Mouse (Mus musculus): Measurements from ENCODE around the gene Prune2. TPM values are rescaled to one million over a fixed set of nuclear protein-coding genes. Genes with fewer than 3 reads are reported as not detected.

The Prune2 gene
- total and polyA plus RNA-seq, 3 experiments = not detected

- TF ChIP-seq POLR2A (IDR thresholded peaks at IDR 0.05; ENCODE audit: control insufficient read depth in 1 of 2, insufficient read depth in 1 of 2, low read depth in 1 of 2, low read length in 2 of 2, poor library complexity in 1 of 2) (no peak), MXI1 (IDR thresholded peaks at IDR 0.05; ENCODE audit: low read depth, low read length) (no peak), CHD1 (IDR thresholded peaks at IDR 0.05; ENCODE audit: low read depth, low read length) (no peak), ZNF384 (IDR thresholded peaks at IDR 0.05; ENCODE audit: low read depth, low read length) (no peak), CHD2 (IDR thresholded peaks at IDR 0.05; ENCODE audit: low read length) (no peak), GATA1 (IDR thresholded peaks at IDR 0.05; ENCODE audit: low read depth, low read length) (no peak), E2F4 (IDR thresholded peaks at IDR 0.05; ENCODE audit: borderline replicate concordance, low read depth, low read length) (no peak), RCOR1 (IDR thresholded peaks at IDR 0.05; ENCODE audit: low read depth, low read length) (no peak), ZMIZ1 (IDR thresholded peaks at IDR 0.05; ENCODE audit: low read depth, low read length) (no peak), USF1 (IDR thresholded peaks at IDR 0.05; ENCODE audit: low read depth, low read length) (no peak), HCFC1 (IDR thresholded peaks at IDR 0.05; ENCODE audit: low read depth, low read length) (no peak), TBP (IDR thresholded peaks at IDR 0.05; ENCODE audit: low read depth, low read length) (no peak), USF2 (IDR thresholded peaks at IDR 0.05; ENCODE audit: borderline replicate concordance in 1 of 2, insufficient read depth in 1 of 2, low read depth in 1 of 2, low read length in 2 of 2) (no peak), POLR2AphosphoS2 (IDR thresholded peaks at IDR 0.05; ENCODE audit: low read length) (no peak), SMC3 (IDR thresholded peaks at IDR 0.05; ENCODE audit: low read depth, low read length) (no peak), TCF12 (IDR thresholded peaks at IDR 0.05; ENCODE audit: low read depth, low read length) (no peak), UBTF (IDR thresholded peaks at IDR 0.05; ENCODE audit: borderline replicate concordance, insufficient read depth, low read depth, low read length) (no peak), MAFK (IDR thresholded peaks at IDR 0.05; ENCODE audit: borderline replicate concordance, low read depth, low read length) (no peak)
- no peak for DNase-seq (ENCODE audit: low read depth, low spot score)
- Histone ChIP-seq H3K9ac (ENCODE audit: control insufficient read depth, low read depth, low read length, poor library complexity, severe bottlenecking) (no peak overlapping the region), H3K4me1 (ENCODE audit: control insufficient read depth in 1 of 2, insufficient read depth in 2 of 2, low read length in 2 of 2) (no peaks in the 10 kb centered on the region), H3K4me3 (ENCODE audit: control insufficient read depth in 1 of 2, insufficient read depth in 1 of 2, low read depth in 2 of 2, low read length in 2 of 2) (no peak overlapping the region), H3K9me3 (replicated peaks; ENCODE audit: insufficient read depth, low read length) (no peaks in the 10 kb centered on the region), H3K27ac (ENCODE audit: control insufficient read depth, low read depth, low read length) (no peak overlapping the region), H3K36me3 (ENCODE audit: control insufficient read depth in 1 of 2, insufficient read depth in 2 of 2, low read length in 2 of 2) (no peaks in the 10 kb centered on the region), H3K79me2 (ENCODE audit: control insufficient read depth, insufficient read depth, low read length, poor library complexity) (no peaks in the 10 kb centered on the region), H3K27me3 (ENCODE audit: control insufficient read depth in 1 of 2, insufficient read depth in 2 of 2, low read length in 2 of 2) (no peaks in the 10 kb centered on the region)
Measured at GRCm38 (mm10) chr19:17226096-17226495, 270.2 kb downstream of the Prune2 start.

DNA sequence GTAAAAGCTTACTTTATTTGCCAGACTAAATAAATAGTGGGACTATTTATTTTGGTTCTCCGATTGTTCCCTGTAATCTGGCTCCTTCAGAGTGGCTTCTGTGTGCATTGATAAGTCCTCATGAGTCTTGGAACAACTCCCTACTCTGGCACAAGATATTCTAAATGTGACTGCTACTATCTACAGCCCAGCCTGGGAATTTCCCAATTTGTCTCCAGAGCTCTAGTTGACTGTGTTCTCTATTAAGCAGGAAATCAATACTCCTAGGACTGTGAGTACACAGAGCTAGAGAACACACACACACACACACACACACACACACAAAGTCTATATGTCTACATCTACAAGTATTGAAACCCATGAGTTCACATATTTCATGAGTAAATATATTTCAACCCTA is 274.1 kb downstream of the Prune2 start:
- TF ChIP-seq GATA1 (IDR thresholded peaks at IDR 0.05; ENCODE audit: low read depth, low read length) (no peak), E2F4 (IDR thresholded peaks at IDR 0.05; ENCODE audit: borderline replicate concordance, low read depth, low read length) (no peak), TBP (IDR thresholded peaks at IDR 0.05; ENCODE audit: low read depth, low read length) (no peak), CHD2 (IDR thresholded peaks at IDR 0.05; ENCODE audit: low read length) (no peak), MYC (IDR thresholded peaks at IDR 0.05; ENCODE audit: low read depth, low read length) (no peak), EP300 (IDR thresholded peaks at IDR 0.05; ENCODE audit: low read depth in 1 of 2, low read length in 2 of 2) (no peak), UBTF (IDR thresholded peaks at IDR 0.05; ENCODE audit: borderline replicate concordance, insufficient read depth, low read depth, low read length) (no peak), RAD21 (IDR thresholded peaks at IDR 0.05; ENCODE audit: low read depth, low read length) (no peak)
- no peaks in the 10 kb centered on the region for H3K36me3 ChIP-seq (ENCODE audit: control insufficient read depth in 1 of 2, insufficient read depth in 2 of 2, low read length in 2 of 2)
- H3K9ac ChIP-seq (ENCODE audit: control insufficient read depth, low read depth, low read length, poor library complexity, severe bottlenecking) = no peak overlapping the region
- H3K27ac ChIP-seq (ENCODE audit: control insufficient read depth, low read depth, low read length) = no peak overlapping the region
- H3K79me2 ChIP-seq (ENCODE audit: control insufficient read depth, insufficient read depth, low read length, poor library complexity) = no peaks in the 10 kb centered on the region
- no peaks in the 10 kb centered on the region for H3K9me3 ChIP-seq (replicated peaks; ENCODE audit: insufficient read depth, low read length)
- H3K4me3 ChIP-seq (ENCODE audit: control insufficient read depth in 1 of 2, insufficient read depth in 1 of 2, low read depth in 2 of 2, low read length in 2 of 2) = no peak overlapping the region
- H3K4me1 ChIP-seq (ENCODE audit: control insufficient read depth in 1 of 2, insufficient read depth in 2 of 2, low read length in 2 of 2) = no peaks in the 10 kb centered on the region
- no peak for DNase-seq (ENCODE audit: low read depth, low spot score)
- no peaks in the 10 kb centered on the region for H3K27me3 ChIP-seq (ENCODE audit: control insufficient read depth in 1 of 2, insufficient read depth in 2 of 2, low read length in 2 of 2)

Measured in MEL (cell line).